Mouse (Mus musculus) embryonic facial prominence, embryonic 12.5 days (tissue): ENCODE data around the gene Lsm3. TPM values are rescaled to one million over a fixed set of nuclear protein-coding genes. Genes with fewer than 3 reads are reported as not detected.
A peak's percentile ranks its signal among the peaks of the same experiment; 100 is the strongest.
"Not testable (repeated sequence)": the region's sequence is repeated elsewhere in the genome, so short reads cannot be mapped to it uniquely, and the experiment has no call there.

Source experiments
- ATAC-seq: fragments of 200-750 bp; cut with Nextera tagmentation; 2 replicates; pipeline ENCODE4 v1.8.0; 2017; ENCODE audit not compliant: insufficient number of reproducible peaks, insufficient read depth, low FRiP score, low TSS enrichment
- H3K27ac ChIP-seq: fragments of 300-500 bp; sonication (generic); 2 replicates; pipeline ENCODE4 v1.5.1; 2016; ENCODE audit warnings: mild to moderate bottlenecking
- H3K27me3 ChIP-seq: fragments of 300-500 bp; sonication (generic); 2 replicates; pipeline ENCODE4 v1.6.1; 2016; ENCODE audit warnings: mild to moderate bottlenecking, moderate library complexity
- H3K36me3 ChIP-seq: fragments of 300-500 bp; sonication (generic); 2 replicates; pipeline ENCODE4 v1.6.1; 2016; ENCODE audit warnings: mild to moderate bottlenecking
- H3K4me1 ChIP-seq: fragments of 300-500 bp; sonication (generic); 2 replicates; pipeline ENCODE4 v1.6.1; 2016
- H3K4me2 ChIP-seq: fragments of 300-500 bp; sonication (generic); replicated peaks from 2 replicates; pipeline ENCODE4 v1.6.1; 2016; ENCODE audit warnings: mild to moderate bottlenecking, moderate library complexity
- H3K4me3 ChIP-seq: fragments of 300-500 bp; sonication (generic); 2 replicates; pipeline ENCODE4 v1.5.1; 2016; ENCODE audit warnings: mild to moderate bottlenecking
- H3K9ac ChIP-seq: fragments of 300-500 bp; sonication (generic); 2 replicates; pipeline ENCODE4 v1.6.1; 2016; ENCODE audit warnings: mild to moderate bottlenecking, moderate library complexity
- H3K9me3 ChIP-seq: fragments of 300-500 bp; sonication (generic); 2 replicates; pipeline ENCODE4 v1.6.1; 2016; ENCODE audit warnings: mild to moderate bottlenecking, moderate library complexity
- WGBS: fragments of 180-500 bp; shearing (Covaris S2); methylation state at CpG from one replicate; pipeline ENCODE4 v1.1.7; 2016; 5-methylcytosine and 5-hydroxymethylcytosine counted together
- polyA plus RNA-seq: library from polyadenylated mRNA; unstranded; fragments of >200 nt; fragmentation: Nextera tagmentation; extraction: Ambion mirVana; gene quantifications from 2 replicates; pipeline ENCODE4 v1.2.1, GENCODE M21; 2016

Lsm3 gene
- polyA plus RNA-seq = 277 and 283 TPM in 2 replicates

DNA sequence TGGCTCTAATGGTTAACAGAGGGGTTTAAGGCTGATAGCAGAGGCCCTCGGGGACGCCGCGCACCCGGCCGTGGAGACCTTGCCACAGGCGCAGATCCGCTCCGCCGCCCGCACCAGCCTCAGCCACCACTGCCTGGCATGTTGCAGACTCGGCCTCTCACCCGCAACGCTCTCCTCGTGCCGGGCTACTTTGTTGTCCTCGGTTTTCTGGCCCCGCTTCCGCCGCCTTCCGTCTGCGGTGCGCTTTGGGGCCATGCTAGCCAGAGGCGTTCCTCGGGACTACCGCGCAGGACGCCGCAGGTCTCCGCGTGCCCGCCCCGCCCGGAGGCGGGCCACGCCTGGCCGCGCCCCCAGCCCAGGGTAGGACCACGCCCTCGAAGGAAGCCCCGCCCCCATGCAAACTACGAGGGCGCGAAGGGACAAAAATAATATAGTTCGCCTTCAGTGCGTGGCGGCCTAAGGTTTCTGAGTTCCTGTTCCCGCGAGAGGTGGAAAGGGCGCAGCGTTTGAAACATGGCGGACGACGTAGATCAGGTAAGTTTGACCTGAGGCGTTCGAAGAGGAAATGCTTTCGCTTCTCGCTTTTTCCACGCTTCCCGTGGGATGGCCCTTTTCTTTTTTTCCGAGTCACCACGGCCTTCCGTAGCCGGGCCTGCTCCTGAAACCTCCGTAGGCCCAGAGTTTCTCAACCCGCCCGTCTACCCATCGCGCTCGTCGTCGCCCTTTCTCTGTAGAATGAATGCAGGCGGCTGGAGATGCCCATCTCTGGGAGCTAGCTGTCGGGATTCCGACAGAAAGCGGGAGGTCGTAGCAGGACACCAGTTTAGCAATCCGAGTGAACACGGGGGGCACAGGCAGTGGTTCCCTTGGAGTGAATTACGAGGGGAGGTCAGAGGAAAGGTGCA lies at the start of gene Lsm3, which contains the start of gene Xpc:
Gene Lsm3, plus strand, starts transcription at position 384 of the 905 bp plus-strand sequence.
Gene Xpc, minus strand, starts transcription at position 344 of the 905 bp plus-strand sequence.
- H3K4me2 ChIP-seq = peak within 1 kb of the TSS; percentile 79
- H3K27me3 ChIP-seq = no peaks in the 10 kb centered on the region
- WGBS = under 1% methylated on average over 80 of the region's 80 CpGs
- H3K9ac ChIP-seq = peak within 1 kb of the TSS; percentile 74
- peak; percentile 96 for ATAC-seq
- peaks cover 31% of the 10 kb centered on the region for H3K36me3 ChIP-seq
- H3K4me1 ChIP-seq = peaks cover 16% of the 10 kb centered on the region
- peak within 1 kb of the TSS; percentile 51 for H3K27ac ChIP-seq
- H3K9me3 ChIP-seq = no peaks in the 10 kb centered on the region
- peak within 1 kb of the TSS; percentile 78 for H3K4me3 ChIP-seq

DNA sequence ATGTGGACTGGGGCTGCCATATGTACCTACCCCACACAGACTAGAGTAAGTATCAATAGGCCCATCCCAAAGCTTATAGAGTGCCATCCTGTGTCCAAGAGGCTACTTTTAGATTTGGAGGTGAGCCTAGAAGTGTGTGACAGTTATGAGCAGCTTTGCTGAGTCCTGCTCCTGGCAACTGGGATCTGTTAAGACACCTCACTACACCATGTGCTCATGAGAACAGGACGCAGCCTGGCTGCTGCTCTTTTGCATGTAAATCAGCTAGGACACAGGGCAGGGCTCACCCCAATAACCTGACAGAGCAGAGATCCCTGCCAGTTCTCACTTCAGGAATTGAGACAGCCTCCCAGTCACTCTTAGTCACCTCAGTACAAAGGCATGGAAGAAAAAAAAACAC lies 48.6 kb upstream of the Lsm3 start:
- 91% methylated on average over 1 of the region's 1 CpGs for WGBS
- Histone ChIP-seq H3K27me3 (no peaks in the 10 kb centered on the region), H3K4me3 (no peak overlapping the region), H3K36me3 (peaks cover 45% of the 10 kb centered on the region), H3K27ac (no peak overlapping the region), H3K9ac (no peak overlapping the region), H3K4me1 (peaks cover 6% of the 10 kb centered on the region), H3K4me2 (no peak overlapping the region), H3K9me3 (no peaks in the 10 kb centered on the region)
- no peak for ATAC-seq

DNA sequence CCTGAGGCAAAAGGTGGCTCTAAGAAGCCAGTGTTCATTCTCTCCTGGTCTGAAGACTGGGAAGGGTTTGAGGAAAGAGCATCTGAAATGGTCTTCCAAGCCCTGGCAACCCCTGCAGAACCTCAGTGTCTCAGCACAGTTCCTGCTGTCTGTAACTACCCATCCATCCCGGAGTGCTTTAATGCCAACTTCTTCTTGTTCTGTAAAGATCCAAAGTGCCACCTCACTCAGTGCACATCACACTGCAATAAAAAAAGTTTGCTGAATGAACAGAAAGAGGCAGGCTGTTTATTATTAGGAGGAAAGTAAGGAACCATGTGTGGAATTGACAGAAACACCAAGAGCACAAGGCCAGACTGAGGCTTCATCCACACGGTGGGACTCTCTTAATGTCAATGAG lies 45.0 kb upstream of the Lsm3 start:
- no peak for ATAC-seq
- H3K4me3 ChIP-seq = no peak overlapping the region
- WGBS = 89% methylated on average over 2 of the region's 2 CpGs
- no peaks in the 10 kb centered on the region for H3K27me3 ChIP-seq
- H3K9ac ChIP-seq = no peak overlapping the region
- H3K4me2 ChIP-seq = no peak overlapping the region
- peaks cover 22% of the 10 kb centered on the region for H3K4me1 ChIP-seq
- H3K9me3 ChIP-seq = no peaks in the 10 kb centered on the region
- H3K36me3 ChIP-seq = peaks cover 24% of the 10 kb centered on the region
- no peak overlapping the region for H3K27ac ChIP-seq

DNA sequence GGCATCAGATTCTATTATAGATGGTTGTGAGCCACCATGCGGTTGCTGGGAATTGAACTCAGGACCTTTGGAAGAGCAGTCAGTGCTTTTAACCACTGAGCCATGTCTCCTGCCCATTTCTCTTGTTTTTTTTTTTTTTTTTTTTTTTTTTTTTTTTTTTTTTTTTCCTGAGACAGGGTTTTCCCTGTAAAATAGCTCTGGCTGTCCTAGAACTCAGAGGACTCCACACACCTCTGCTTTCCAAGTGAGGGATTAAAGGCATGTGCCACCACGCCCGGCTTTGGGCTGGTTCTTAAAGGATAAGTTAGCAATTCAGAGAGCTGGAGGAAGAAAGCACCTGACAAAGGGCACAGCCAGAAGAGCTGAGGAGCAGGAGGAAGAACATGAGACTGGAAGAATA lies 44.3 kb upstream of the Lsm3 start:
- not testable (repeated sequence) for H3K4me2 ChIP-seq, H3K9ac ChIP-seq, ATAC-seq, H3K4me3 ChIP-seq, H3K9me3 ChIP-seq, H3K27me3 ChIP-seq, H3K27ac ChIP-seq
- Histone ChIP-seq H3K36me3 (peaks cover 17% of the 10 kb centered on the region), H3K4me1 (peaks cover 22% of the 10 kb centered on the region)
- WGBS = 91% methylated on average over 3 of the region's 3 CpGs

DNA sequence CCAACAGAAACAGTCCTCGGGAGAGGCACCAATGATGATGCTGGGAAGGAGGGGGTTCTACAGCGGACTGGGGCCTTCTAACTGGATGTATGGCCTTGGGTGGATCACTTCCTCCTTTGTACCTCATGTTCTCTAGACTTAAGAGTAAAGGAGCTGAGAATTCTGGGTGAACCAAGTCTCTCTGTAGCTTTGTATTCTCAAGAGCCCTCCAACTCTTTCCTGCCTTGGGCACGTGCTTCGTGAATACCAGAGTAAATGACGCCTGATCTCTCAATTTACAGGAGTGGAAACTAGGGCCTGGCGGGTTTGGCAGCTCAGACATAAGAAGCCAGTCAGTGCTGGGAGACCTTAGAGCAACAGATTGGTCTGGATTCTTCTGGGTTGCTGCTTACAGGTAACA lies 43.4 kb upstream of the Lsm3 start:
- WGBS = 27% methylated on average over 6 of the region's 6 CpGs

DNA sequence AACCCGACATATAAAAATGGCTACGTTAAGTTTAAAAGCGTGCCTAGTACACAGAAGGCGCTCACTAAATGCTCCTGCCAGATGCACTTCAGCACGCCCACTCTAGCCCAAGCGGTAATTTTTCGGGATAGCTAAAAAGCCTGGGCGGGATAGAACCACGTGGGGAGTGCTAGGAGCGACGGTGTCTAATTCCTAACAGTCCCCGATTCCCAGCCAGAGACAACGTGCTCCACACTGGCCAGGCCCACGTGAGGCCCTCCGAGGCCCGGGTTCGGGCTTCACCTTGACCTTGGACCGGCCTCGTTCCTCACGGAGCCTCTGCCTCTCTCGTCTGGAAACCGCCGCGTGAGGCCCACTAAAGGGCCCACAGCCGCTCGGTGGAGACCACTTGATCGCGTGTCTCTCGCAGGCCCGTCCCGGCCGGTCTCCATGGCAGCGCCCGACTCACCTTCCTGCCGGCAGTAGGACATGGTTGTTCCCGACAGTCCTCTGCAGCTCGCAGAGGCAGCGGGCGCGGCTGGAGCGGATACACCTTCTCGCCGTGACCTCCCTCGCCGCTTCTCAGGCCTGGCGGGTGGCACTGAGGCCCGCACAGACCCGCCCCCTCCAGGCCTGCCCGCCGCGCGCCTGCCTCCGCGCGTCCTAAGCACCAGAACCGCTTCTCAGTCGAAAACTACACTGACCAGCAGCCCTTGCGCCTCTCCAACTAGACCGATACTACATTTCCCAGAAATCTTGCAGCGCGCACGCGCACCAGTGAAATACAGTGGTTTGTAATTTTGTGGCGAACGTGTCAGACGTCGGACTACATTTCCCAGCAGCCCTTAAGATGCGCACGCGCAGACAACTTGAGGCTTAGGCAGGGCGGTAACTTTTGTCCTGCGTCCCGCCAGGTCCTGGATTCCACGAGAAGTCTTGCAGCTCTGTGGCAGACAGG lies 42.6 kb upstream of the Lsm3 start, which contains the start of the genes Chchd4 and Tmem43:
Gene Chchd4, minus strand, starts transcription at position 679 of the 937 bp plus-strand sequence.
Gene Tmem43, plus strand, starts transcription at position 836 of the 937 bp plus-strand sequence.
- under 1% methylated on average over 74 of the region's 74 CpGs for WGBS
- H3K36me3 ChIP-seq = peaks cover 21% of the 10 kb centered on the region

More for the DNA sequence above, 43.4 kb upstream of the Lsm3 start:
- H3K9me3 ChIP-seq = no peaks in the 10 kb centered on the region
- peaks cover 15% of the 10 kb centered on the region for H3K36me3 ChIP-seq
- H3K4me1 ChIP-seq = peaks cover 22% of the 10 kb centered on the region
- peak overlapping the region; percentile 77 for H3K4me3 ChIP-seq
- no peak for ATAC-seq
- H3K4me2 ChIP-seq = peak overlapping the region; percentile 85
- H3K9ac ChIP-seq = peak overlapping the region; percentile 81
- no peaks in the 10 kb centered on the region for H3K27me3 ChIP-seq
- H3K27ac ChIP-seq = peak overlapping the region; percentile 81; the same call in 1 of the 2 replicates

DNA sequence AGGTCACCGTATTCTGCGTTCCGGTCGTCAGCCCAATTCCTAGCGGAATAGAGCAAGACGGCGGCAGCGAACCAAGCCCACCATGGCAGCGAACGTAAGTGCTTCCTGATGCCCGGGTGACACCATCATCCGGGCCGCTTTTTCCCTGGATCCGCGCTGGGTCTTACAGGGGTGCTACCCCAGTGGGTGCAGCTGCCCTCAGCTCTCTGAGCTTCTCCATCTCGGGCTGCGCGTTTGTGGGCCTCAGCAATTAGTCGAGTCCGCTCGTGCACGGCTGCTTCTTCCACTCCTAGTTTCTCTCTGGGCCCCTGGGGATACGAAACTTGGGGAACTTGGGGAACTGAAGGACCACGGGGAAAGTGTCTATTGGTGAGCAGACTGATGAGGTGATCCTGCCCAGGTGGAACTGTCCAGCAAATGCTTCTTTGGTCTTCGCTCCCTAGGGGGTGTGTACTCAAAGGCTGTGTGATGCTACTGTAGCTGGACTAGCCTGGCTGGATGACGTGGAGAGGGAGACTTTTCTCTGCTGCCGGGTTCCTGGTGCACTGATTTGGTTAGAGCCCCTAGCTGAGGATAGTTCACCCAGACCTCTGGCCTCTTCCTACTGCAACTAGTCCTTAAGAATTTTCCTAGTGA lies 41.8 kb upstream of the Lsm3 start:
- Histone ChIP-seq H3K36me3 (peaks cover 26% of the 10 kb centered on the region), H3K9ac (peak overlapping the region; percentile 81), H3K4me1 (peaks cover 22% of the 10 kb centered on the region), H3K27ac (peak overlapping the region; percentile 65), H3K4me3 (peak overlapping the region; percentile 77), H3K27me3 (no peaks in the 10 kb centered on the region), H3K4me2 (peak overlapping the region; percentile 85), H3K9me3 (no peaks in the 10 kb centered on the region)
- WGBS = under 1% methylated on average over 27 of the region's 27 CpGs
- peak; percentile 31 for ATAC-seq

More for the DNA sequence above, 42.6 kb upstream of the Lsm3 start, which contains the start of the genes Chchd4 and Tmem43:
- Histone ChIP-seq H3K27me3 (no peaks in the 10 kb centered on the region), H3K27ac (peak within 1 kb of the TSS; percentile 81), H3K4me1 (peaks cover 22% of the 10 kb centered on the region), H3K4me2 (peak within 1 kb of the TSS; percentile 85), H3K4me3 (peak within 1 kb of the TSS; percentile 77), H3K9me3 (no peaks in the 10 kb centered on the region), H3K9ac (peak within 1 kb of the TSS; percentile 81)
- peak; percentile 95 for ATAC-seq

DNA sequence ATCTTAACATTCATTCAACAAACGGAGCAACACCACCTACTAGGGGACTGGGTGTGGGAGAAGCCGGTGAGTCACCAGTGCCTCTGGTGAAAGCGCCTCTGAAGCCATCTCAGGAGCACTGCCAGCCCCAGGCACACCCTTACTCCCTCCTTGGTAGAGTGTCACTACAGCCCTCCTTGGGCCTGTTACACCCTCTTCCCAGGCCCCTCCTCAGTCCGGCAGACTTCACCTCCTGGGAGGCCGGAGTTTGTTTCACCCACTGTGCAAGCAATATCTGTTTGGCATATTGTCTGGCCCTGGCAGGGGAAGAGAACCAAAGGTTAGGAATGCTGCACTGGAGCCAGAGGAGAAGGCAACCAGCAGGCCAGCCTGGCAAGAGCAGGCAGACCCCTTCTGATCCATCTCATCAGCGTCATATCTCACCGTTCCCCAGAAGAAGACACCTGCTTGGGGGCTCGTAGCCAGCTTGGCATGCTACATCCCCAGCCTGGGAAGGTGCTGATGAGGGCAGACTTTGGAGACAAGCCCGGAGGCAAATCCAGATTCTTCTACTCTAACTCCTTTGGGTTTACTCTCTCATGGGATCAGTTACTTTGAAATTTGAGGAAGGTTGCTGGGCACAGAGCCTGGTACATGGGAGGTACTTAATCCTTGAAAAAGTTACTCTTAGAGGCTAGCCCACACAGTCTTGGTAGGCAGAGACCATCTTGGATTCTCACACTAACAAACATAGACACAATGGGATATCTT lies 41.1 kb upstream of the Lsm3 start:
- Histone ChIP-seq H3K4me1 (peaks cover 22% of the 10 kb centered on the region), H3K9ac (peak overlapping the region; percentile 81), H3K4me3 (peak overlapping the region; percentile 77), H3K27me3 (no peaks in the 10 kb centered on the region), H3K9me3 (no peaks in the 10 kb centered on the region), H3K36me3 (peaks cover 30% of the 10 kb centered on the region), H3K4me2 (peak overlapping the region; percentile 85), H3K27ac (no peak overlapping the region)
- no peak for ATAC-seq
- WGBS = 56% methylated on average over 9 of the region's 9 CpGs

DNA sequence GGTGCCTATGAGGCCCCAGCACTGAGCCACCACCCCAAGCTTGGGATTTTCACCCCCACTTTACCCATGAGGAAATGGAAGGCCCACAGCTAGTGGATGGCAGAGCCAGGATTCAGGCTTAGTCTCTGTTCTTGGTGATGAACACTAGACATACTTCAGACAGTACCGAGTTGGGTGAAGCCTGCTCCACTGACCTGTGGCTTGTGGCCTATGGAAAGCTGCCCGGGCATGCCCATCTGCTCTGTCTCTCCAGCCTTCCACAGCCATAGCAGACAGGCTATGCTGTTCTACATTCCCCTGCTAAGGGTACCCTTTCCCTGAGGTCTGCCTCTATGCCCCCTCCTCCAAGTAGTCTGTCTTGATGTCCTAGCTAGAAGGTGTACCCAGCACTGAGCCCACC lies 39.2 kb upstream of the Lsm3 start:
- peaks cover 49% of the 10 kb centered on the region for H3K36me3 ChIP-seq
- H3K9ac ChIP-seq = no peak overlapping the region
- H3K9me3 ChIP-seq = no peaks in the 10 kb centered on the region
- H3K27me3 ChIP-seq = no peaks in the 10 kb centered on the region
- WGBS = 100% methylated on average over 2 of the region's 2 CpGs
- H3K4me3 ChIP-seq = no peak overlapping the region
- no peak overlapping the region for H3K27ac ChIP-seq
- no peak for ATAC-seq
- H3K4me1 ChIP-seq = peaks cover 22% of the 10 kb centered on the region
- H3K4me2 ChIP-seq = no peak overlapping the region

DNA sequence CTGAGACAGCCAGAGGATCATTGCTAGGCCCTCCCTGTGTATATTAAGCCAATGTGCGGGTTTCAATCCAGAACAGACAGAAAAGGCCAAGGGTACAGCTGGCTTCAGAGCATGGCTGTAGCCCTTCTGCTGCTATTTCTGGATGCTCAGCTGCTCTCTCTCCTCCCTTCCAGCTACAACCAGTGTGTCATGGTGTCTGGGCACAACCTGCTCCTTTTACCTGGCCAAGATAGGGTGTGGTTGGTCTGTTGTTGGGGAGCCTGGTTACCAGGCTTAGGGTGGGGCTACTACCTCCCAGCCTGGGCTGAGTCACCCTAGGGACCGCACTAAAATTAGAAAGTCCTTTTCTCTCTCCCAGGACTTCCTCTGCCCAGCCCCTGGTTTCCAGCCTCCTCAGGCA lies 32.4 kb upstream of the Lsm3 start:
- no peak overlapping the region for H3K4me2 ChIP-seq
- peaks cover 98% of the 10 kb centered on the region for H3K36me3 ChIP-seq
- H3K4me3 ChIP-seq = no peak overlapping the region
- no peak for ATAC-seq
- H3K27ac ChIP-seq = no peak overlapping the region
- H3K27me3 ChIP-seq = no peaks in the 10 kb centered on the region
- no peaks in the 10 kb centered on the region for H3K4me1 ChIP-seq
- 97% methylated on average over 2 of the region's 2 CpGs for WGBS
- H3K9me3 ChIP-seq = no peaks in the 10 kb centered on the region
- H3K9ac ChIP-seq = no peak overlapping the region
